Mouse (Mus musculus) hindbrain, embryonic 11.5 days (tissue): ENCODE data around the gene C2cd2. TPM values are rescaled to one million over a fixed set of nuclear protein-coding genes. Genes with fewer than 3 reads are reported as not detected.

ENCODE experiments used
- ATAC-seq: fragments of 200-750 bp; cut with Nextera tagmentation; 2 replicates; pipeline ENCODE4 v1.8.0; 2017; ENCODE audit warnings: mild to moderate bottlenecking, moderate TSS enrichment, moderate library complexity; ENCODE audit not compliant: low FRiP score
- DNase-seq: peaks from one replicate; pipeline ENCODE4 v3.0.0-alpha.2; 2015; ENCODE audit warnings: low spot score
- H3K27ac ChIP-seq: fragments of 300-500 bp; sonication (generic); 2 replicates; pipeline ENCODE4 v1.5.1; 2014; ENCODE audit warnings: mild to moderate bottlenecking, low read depth, low read length
- H3K27me3 ChIP-seq: fragments of 300-500 bp; sonication (generic); 2 replicates; pipeline ENCODE4 v1.6.1; 2014; ENCODE audit warnings: mild to moderate bottlenecking, low read length, moderate library complexity, mixed read lengths; ENCODE audit not compliant: control insufficient read depth, insufficient read depth
- H3K36me3 ChIP-seq: fragments of 300-500 bp; sonication (generic); 2 replicates; pipeline ENCODE4 v1.6.1; 2014; ENCODE audit warnings: mild to moderate bottlenecking, low read length, moderate library complexity, mixed read lengths; ENCODE audit not compliant: control insufficient read depth, insufficient read depth
- H3K4me1 ChIP-seq: fragments of 300-500 bp; sonication (generic); replicated peaks from 2 replicates; pipeline ENCODE4 v1.6.1; 2014; ENCODE audit warnings: low read length, mixed read lengths; ENCODE audit not compliant: control insufficient read depth, insufficient read depth
- H3K4me2 ChIP-seq: fragments of 300-500 bp; sonication (generic); replicated peaks from 2 replicates; pipeline ENCODE4 v1.6.1; 2014; ENCODE audit warnings: mild to moderate bottlenecking, low read depth, low read length
- H3K4me3 ChIP-seq: fragments of 300-500 bp; sonication (generic); 2 replicates; pipeline ENCODE4 v1.5.1; 2014; ENCODE audit warnings: low read depth, low read length
- H3K9ac ChIP-seq: fragments of 300-500 bp; sonication (generic); 2 replicates; pipeline ENCODE4 v1.6.1; 2014; ENCODE audit warnings: low read depth, low read length
- H3K9me3 ChIP-seq: fragments of 300-500 bp; sonication (generic); 2 replicates; pipeline ENCODE4 v1.6.1; 2016; ENCODE audit warnings: low read length; ENCODE audit not compliant: control insufficient read depth
- WGBS: fragments of 180-500 bp; shearing (Covaris S2); extraction: QIAGEN DNeasy Blood & Tissue Kit; methylation state at CpG from one replicate; pipeline ENCODE4 v1.1.7; 2014; 5-methylcytosine and 5-hydroxymethylcytosine counted together
- polyA plus RNA-seq: library from polyadenylated mRNA; unstranded; fragments of >200 nt; fragmentation: Nextera tagmentation; extraction: Ambion mirVana; gene quantifications from 2 replicates; pipeline ENCODE4 v1.2.1, GENCODE M21; 2014

C2cd2 gene
- polyA plus RNA-seq, 1 experiment from 2014 or later = 14.3 TPM

DNA sequence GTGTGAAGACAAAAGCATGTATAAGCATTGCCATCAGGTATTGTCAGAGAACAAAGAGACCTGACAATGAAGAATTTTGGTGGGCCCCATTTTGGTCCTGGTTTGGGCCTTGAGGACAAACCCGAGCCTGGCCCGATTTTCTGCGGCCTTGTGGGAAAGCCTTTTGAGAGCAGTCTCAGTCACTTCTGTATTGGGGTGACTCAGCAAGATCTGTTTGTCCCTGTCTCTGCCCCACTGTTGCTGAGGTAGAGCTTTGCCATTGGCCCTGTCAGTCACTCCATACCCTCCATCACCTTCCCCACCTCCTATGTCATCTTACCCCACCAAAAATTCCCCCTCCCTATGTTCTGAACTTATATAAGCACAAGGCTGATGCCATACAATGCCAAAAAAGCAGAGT is 15.3 kb upstream of the C2cd2 start:
- Histone ChIP-seq H3K4me2 (no peak overlapping the region), H3K4me3 (no peak overlapping the region), H3K36me3 (no peaks in the 10 kb centered on the region), H3K9me3 (no peaks in the 10 kb centered on the region), H3K4me1 (no peaks in the 10 kb centered on the region), H3K27ac (no peak overlapping the region), H3K27me3 (no peaks in the 10 kb centered on the region), H3K9ac (no peak overlapping the region)
- 77% methylated on average over 3 of the region's 3 CpGs for WGBS
- DNase-seq = no peak
- no peak for ATAC-seq

DNA sequence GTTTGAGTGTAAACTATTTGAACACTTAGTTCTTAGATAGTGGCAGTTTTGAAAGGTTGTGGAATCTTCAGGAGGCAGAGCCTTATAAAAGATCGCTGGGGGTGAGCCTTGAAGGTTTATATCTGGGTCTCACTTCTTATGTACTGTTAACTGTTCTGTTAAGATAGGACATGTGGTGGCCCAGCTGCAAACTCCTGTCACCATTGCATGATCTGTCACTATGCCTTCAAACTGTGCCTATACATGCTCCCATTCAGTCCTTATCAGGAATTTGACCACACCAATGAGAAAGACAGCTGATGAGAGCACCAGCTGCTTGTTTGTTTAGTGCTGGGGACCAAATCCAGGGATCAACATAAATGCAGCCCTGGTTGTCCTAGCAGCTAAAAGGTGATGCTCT is 14.9 kb upstream of the C2cd2 start:
- ATAC-seq (no peak), DNase-seq (no peak)
- H3K27ac ChIP-seq = no peak overlapping the region
- no peaks in the 10 kb centered on the region for H3K36me3 ChIP-seq
- H3K9me3 ChIP-seq = no peaks in the 10 kb centered on the region
- H3K4me1 ChIP-seq = no peaks in the 10 kb centered on the region
- H3K9ac ChIP-seq = no peak overlapping the region
- no peak overlapping the region for H3K4me3 ChIP-seq
- no peaks in the 10 kb centered on the region for H3K27me3 ChIP-seq
- no peak overlapping the region for H3K4me2 ChIP-seq
- 73% methylated on average over 1 of the region's 1 CpGs for WGBS

DNA sequence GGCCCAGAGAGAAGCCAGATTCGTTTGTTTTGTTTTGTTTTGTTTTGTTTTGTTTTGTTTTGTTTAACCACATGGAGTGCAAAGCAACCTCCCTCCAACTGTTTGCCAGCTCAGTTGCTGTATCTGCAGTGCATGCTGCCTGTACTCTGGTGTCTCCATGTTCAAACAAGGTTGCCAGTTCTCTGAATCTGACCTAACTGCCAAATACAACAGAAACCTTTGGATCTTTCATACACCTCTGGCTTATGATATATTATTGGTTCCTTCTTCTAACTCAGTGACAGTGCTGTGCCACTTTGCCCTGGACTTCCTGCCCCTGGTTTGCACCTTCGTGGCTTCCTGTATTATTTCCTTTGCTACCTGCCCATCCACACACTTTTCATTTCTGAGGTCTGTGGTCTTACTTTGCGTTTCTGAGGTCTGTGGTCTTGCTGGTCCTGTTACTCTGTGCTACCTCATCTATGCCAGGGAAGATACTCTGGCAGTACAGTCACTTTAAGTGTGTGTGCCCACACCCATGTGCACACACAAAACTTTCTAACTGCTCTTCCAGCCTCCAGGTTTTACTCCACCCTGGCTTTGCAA is 1.6 kb upstream of the C2cd2 start:
- Histone ChIP-seq H3K4me2 (no peak overlapping the region), H3K9me3 (no peaks in the 10 kb centered on the region), H3K9ac (no peak overlapping the region), H3K27ac (no peak overlapping the region), H3K36me3 (no peaks in the 10 kb centered on the region), H3K4me1 (no peaks in the 10 kb centered on the region; the same call in 1 of the 2 replicates), H3K4me3 (no peak overlapping the region), H3K27me3 (no peaks in the 10 kb centered on the region)
- ATAC-seq (no peak), DNase-seq (no peak)
- 87% methylated on average over 3 of the region's 3 CpGs for WGBS

DNA sequence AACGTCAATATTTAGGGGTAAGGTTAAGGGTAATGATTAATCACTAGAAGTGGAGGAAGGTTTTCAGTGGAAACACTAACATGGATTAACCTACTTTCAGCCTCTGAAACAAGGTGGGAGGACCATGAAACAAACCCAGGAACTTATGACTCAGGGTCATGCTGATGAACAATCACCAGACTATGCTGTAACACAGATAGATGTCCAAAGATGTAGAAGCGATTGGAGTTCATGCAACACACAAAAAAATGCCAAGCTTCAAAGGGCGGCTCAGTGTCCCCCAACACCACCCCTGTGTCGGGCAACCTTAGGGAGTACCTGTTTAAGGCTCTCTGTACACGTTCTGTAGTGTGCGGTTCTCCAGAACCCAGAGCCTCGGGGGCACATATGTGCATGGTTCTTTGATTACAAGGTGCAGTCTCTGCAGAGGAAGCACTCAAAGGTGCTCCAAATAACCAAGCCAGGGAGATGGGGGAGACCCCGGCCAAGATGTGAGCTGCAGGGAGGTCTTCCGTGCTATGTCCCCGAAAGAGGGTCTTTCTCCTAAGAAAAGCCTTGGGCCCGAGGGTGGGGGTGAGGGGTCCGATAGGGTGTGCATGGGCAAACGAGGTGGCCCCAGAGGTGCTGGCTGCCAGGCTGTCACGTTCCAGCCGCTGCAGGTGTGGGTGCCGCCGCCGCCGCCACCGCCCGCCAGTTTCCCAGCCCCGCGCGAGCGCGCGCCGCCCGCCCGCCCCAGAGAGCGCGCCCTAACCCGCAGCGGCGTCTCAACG is 832 bp downstream of the C2cd2 start:
- peak overlapping the region; percentile 89 for H3K27ac ChIP-seq
- WGBS = 14% methylated on average over 25 of the region's 36 CpGs
- H3K9me3 ChIP-seq = no peaks in the 10 kb centered on the region
- H3K4me3 ChIP-seq = peak overlapping the region; percentile 86
- DNase-seq (peak; percentile 39), ATAC-seq (peak; percentile 56)
- no peaks in the 10 kb centered on the region for H3K36me3 ChIP-seq
- H3K27me3 ChIP-seq = no peaks in the 10 kb centered on the region
- H3K9ac ChIP-seq = peak overlapping the region; percentile 89
- peak overlapping the region; percentile 74 for H3K4me2 ChIP-seq
- no peaks in the 10 kb centered on the region; the same call in 1 of the 2 replicates for H3K4me1 ChIP-seq

DNA sequence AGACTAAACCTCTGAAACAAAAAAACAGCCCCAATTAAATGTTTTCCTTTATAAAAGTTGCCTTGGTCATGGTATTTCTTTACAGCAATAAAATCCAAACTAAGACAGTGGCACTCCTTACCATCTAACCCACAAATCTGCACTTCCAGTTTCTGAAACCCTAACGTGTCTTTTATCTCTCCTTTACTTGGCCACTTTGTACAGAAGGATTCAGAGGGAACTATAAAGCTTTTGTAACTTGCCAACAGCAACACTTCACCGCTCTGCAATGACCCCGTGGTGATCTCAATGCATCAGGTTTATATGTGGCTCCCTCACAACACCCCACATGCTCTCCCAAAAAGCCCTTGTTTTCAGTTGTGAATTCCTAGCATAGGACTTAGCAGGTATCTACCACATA is 2.0 kb downstream of the C2cd2 start:
- Histone ChIP-seq H3K4me1 (no peaks in the 10 kb centered on the region; the same call in 1 of the 2 replicates), H3K4me2 (no peak overlapping the region), H3K36me3 (no peaks in the 10 kb centered on the region), H3K9ac (no peak overlapping the region), H3K27me3 (no peaks in the 10 kb centered on the region), H3K27ac (no peak overlapping the region), H3K4me3 (no peak overlapping the region), H3K9me3 (no peaks in the 10 kb centered on the region)
- no peak for ATAC-seq
- WGBS = 93% methylated on average over 3 of the region's 3 CpGs
- DNase-seq = no peak

DNA sequence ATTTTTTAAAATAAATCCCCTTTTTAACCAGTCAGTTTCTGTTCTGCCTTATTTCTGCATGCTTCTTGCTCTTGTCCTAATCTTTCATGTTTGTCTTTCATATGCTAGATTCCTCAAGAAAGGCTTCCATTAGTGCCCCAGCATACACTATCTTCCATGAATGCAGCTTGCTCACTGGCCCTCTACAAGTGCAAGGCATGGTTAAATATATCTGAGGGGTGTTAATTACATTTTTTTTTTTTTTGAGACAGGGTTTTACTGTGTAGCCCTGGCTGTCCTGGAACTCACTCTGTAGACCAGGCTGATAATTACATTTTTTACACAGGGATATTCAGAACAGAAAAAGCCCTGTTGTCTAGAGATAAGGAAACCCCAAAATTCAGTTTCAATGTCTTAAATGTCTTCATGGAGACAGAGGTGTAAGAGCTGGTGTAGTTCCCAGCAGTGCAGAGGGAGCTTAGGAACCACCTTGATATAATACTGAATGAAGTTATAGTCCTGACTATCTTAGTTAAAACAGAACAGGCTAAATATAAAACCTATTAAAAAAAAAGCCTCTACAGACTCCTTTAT is 3.9 kb downstream of the C2cd2 start:
- no peak for ATAC-seq
- H3K4me1 ChIP-seq = no peaks in the 10 kb centered on the region; the same call in 1 of the 2 replicates
- no peak overlapping the region for H3K27ac ChIP-seq
- H3K4me2 ChIP-seq = no peak overlapping the region
- no peaks in the 10 kb centered on the region for H3K27me3 ChIP-seq
- no peak overlapping the region for H3K9ac ChIP-seq
- H3K4me3 ChIP-seq = no peak overlapping the region
- no peaks in the 10 kb centered on the region for H3K9me3 ChIP-seq
- no peak for DNase-seq
- no peaks in the 10 kb centered on the region for H3K36me3 ChIP-seq

DNA sequence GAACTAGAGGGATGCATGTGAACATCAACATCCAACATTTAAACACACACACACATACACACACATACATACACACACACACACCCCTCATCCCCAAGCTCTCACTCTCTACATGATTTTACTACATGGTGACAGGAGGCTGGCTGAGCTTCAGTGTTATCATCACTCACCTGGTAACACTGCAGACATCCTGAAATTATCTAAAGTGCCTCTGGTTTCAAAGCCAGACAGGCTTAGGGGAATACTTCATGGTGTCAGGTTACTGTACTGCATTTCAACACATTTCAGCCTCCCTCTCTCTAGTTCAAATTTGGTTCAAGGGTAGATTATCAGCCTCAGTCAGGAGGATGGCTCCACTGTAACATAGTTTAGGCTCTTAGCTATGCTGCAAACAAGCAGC is 4.8 kb downstream of the C2cd2 start:
- Histone ChIP-seq H3K27me3 (no peaks in the 10 kb centered on the region), H3K27ac (no peak overlapping the region), H3K4me2 (no peak overlapping the region), H3K4me1 (no peaks in the 10 kb centered on the region; the same call in 1 of the 2 replicates), H3K9me3 (no peaks in the 10 kb centered on the region), H3K9ac (no peak overlapping the region), H3K4me3 (no peak overlapping the region), H3K36me3 (no peaks in the 10 kb centered on the region)
- DNase-seq (no peak), ATAC-seq (no peak)

DNA sequence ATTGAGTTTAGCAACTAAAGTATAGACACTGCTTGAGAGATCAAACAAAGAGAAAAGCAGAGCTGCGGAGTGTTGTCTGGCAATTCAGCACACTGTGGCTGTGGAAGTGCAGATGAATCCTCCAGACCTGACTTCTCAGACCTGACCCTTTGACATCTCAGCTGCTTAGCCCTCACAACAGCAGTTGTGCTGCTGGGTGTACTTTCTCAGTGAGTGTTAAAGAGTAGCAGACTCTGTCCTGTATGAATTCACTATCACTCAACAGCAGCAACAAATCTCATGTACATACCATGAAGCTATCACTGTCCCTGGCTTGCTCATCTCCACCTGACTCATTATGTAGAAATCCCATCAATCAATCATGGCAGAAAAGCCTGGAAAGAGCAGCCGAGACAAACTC is 6.4 kb downstream of the C2cd2 start:
- Histone ChIP-seq H3K4me1 (no peaks in the 10 kb centered on the region), H3K9me3 (no peaks in the 10 kb centered on the region), H3K4me2 (no peak overlapping the region), H3K4me3 (no peak overlapping the region), H3K36me3 (peaks cover 6% of the 10 kb centered on the region; the same call in 1 of the 2 replicates), H3K27ac (no peak overlapping the region), H3K27me3 (no peaks in the 10 kb centered on the region), H3K9ac (no peak overlapping the region)
- DNase-seq = no peak
- 92% methylated on average over 2 of the region's 2 CpGs for WGBS
- ATAC-seq = no peak

DNA sequence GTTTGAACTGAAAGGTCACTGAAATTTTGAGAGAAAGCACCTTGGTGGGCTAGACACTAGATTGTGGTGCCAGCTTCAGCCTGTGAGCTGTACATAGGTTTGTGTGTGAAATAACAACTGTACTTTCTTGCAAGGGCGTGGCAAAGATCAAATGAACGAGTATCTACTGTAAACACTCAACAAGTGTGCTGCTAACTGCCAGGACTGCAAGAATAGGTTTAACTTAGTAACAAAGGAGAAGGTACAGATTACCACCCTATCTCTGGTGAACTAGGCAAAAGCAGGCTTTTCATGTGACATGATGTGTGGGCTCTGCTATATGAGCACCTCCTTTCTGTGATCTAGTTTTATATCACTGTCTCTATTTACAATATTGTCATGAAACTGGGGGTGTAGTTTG is 9.1 kb downstream of the C2cd2 start:
- no peak for ATAC-seq
- no peaks in the 10 kb centered on the region for H3K27me3 ChIP-seq
- H3K27ac ChIP-seq = no peak overlapping the region
- H3K4me3 ChIP-seq = no peak overlapping the region
- H3K36me3 ChIP-seq = peaks cover 6% of the 10 kb centered on the region; the same call in 1 of the 2 replicates
- DNase-seq = no peak
- H3K4me2 ChIP-seq = no peak overlapping the region
- H3K9me3 ChIP-seq = no peaks in the 10 kb centered on the region
- no peak overlapping the region for H3K9ac ChIP-seq
- 89% methylated on average over 2 of the region's 2 CpGs for WGBS
- H3K4me1 ChIP-seq = no peaks in the 10 kb centered on the region
